ENCODE assay signal across 19 mouse cellular contexts in the genomic region with DNA sequence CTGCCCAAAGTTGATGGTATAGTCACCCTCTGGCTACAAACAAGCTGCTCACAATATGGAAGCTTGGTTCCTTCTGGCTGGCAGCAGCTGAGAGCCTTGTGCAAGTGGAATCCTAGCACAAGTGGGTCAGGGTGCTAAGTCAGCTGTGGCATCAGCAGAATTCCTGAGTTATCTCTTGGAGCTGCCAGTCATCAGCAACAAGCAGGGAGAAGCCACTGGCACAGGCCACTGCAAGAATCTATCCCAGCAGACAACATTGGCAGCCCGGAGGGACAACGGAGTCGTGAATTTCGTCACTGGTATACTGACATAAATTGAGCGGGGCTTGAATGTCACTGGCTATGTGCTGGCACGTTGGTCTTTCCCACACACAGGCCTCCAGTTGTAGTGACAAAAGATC. TPM values are rescaled to one million over a fixed set of nuclear protein-coding genes. Genes with fewer than 3 reads are reported as not detected.
DNase-seq lines count a peak whose midpoint lies in the region; ATAC-seq lines count a peak whose summit lies in the region.
"Had no signal": no experiment of that assay in that cellular context is flagged by ENCODE, and none has a peak within 500 bp of the region (broad histone marks: within the 10 kb centered on the region; RNA-seq: fewer than 3 reads in every experiment).

No protein-coding gene starts in this region.

- no peak overlapping the region for H3K27ac ChIP-seq in heart, embryonic 10.5 days
- H3K27ac ChIP-seq in heart, embryonic 12.5 days (ENCODE audit: poor library complexity, severe bottlenecking) = no peak overlapping the region
- no peak overlapping the region for H3K27ac ChIP-seq in neural tube, embryonic 15.5 days (replicated peaks)
- H3K27ac ChIP-seq: embryonic facial prominence, embryonic 15.5 days; forebrain, embryonic 13.5 days; limb, embryonic 12.5 days had no signal

- H3K36me3 ChIP-seq in heart, embryonic 10.5 days = no peaks in the 10 kb centered on the region
- no peaks in the 10 kb centered on the region for H3K36me3 ChIP-seq in heart, embryonic 12.5 days
- no peaks in the 10 kb centered on the region for H3K36me3 ChIP-seq in neural tube, embryonic 15.5 days
- H3K36me3 ChIP-seq: embryonic facial prominence, embryonic 15.5 days; limb, embryonic 12.5 days had no signal

- H3K4me1 ChIP-seq in heart, embryonic 10.5 days = peaks cover 13% of the 10 kb centered on the region
- peaks cover 15% of the 10 kb centered on the region for H3K4me1 ChIP-seq in heart, embryonic 12.5 days (replicated peaks)
- no peaks in the 10 kb centered on the region for H3K4me1 ChIP-seq in neural tube, embryonic 15.5 days
- H3K4me1 ChIP-seq: embryonic facial prominence, embryonic 15.5 days; forebrain, embryonic 13.5 days; limb, embryonic 12.5 days had no signal

- no peaks in the 10 kb centered on the region for H3K9me3 ChIP-seq in heart, embryonic 10.5 days
- no peaks in the 10 kb centered on the region for H3K9me3 ChIP-seq in heart, embryonic 12.5 days (replicated peaks)
- H3K9me3 ChIP-seq in neural tube, embryonic 15.5 days (replicated peaks) = no peaks in the 10 kb centered on the region
- H3K9me3 ChIP-seq: embryonic facial prominence, embryonic 15.5 days; forebrain, embryonic 13.5 days; limb, embryonic 12.5 days had no signal

- no peak overlapping the region for H3K9ac ChIP-seq in heart, embryonic 12.5 days
- H3K9ac ChIP-seq in neural tube, embryonic 15.5 days (replicated peaks) = no peak overlapping the region
- H3K9ac ChIP-seq: embryonic facial prominence, embryonic 15.5 days; forebrain, embryonic 13.5 days; limb, embryonic 12.5 days had no signal

- 0 out of 2 replicates have a peak overlapping the region, but pooled peaks have one; percentile 9 for H3K4me2 ChIP-seq in heart, embryonic 12.5 days
- H3K4me2 ChIP-seq in neural tube, embryonic 15.5 days = no peak overlapping the region
- H3K4me2 ChIP-seq: embryonic facial prominence, embryonic 15.5 days; forebrain, embryonic 13.5 days; limb, embryonic 12.5 days had no signal

- no peaks in the 10 kb centered on the region for H3K27me3 ChIP-seq in heart, embryonic 10.5 days (ENCODE audit: insufficient read depth, poor library complexity, severe bottlenecking)
- H3K27me3 ChIP-seq in heart, embryonic 12.5 days (replicated peaks) = no peaks in the 10 kb centered on the region
- no peaks in the 10 kb centered on the region for H3K27me3 ChIP-seq in neural tube, embryonic 15.5 days (replicated peaks)
- H3K27me3 ChIP-seq: embryonic facial prominence, embryonic 15.5 days; forebrain, embryonic 13.5 days; limb, embryonic 12.5 days had no signal

- 57% methylated on average over 6 of the region's 6 CpGs for WGBS in heart, embryonic 10.5 days
- 39% methylated on average over 6 of the region's 6 CpGs for WGBS in heart, embryonic 12.5 days
- 79% methylated on average over 6 of the region's 6 CpGs for WGBS in neural tube, embryonic 15.5 days

- no peak overlapping the region for H3K4me3 ChIP-seq in heart, embryonic 10.5 days
- H3K4me3 ChIP-seq in heart, embryonic 12.5 days = no peak overlapping the region
- H3K4me3 ChIP-seq in neural tube, embryonic 15.5 days (replicated peaks) = no peak overlapping the region
- H3K4me3 ChIP-seq: embryonic facial prominence, embryonic 15.5 days; forebrain, embryonic 13.5 days; limb, embryonic 12.5 days had no signal

- peak; percentile 97 for DNase-seq in heart, adult 11 months
- DNase-seq in heart, embryonic 10.5 days (ENCODE audit: low spot score) = no peak
- DNase-seq in adrenal gland, adult 2 months = peak; percentile 70
- DNase-seq in heart, postnatal 4 days = peak; percentile 70
- DNase-seq in kidney, adult 8-10 months = no peak
- no peak for DNase-seq in cerebellum, adult 11 months
- DNase-seq: cerebellum, adult 11-12 months; kidney, adult 11 months; right cerebral cortex, postnatal 4 days had no signal

- ATAC-seq in heart, embryonic 12.5 days (ENCODE audit: insufficient number of reproducible peaks, low FRiP score) = no peak
- ATAC-seq in neural tube, embryonic 15.5 days (ENCODE audit: low FRiP score) = no peak
- ATAC-seq: forebrain, embryonic 13.5 days had no signal

RNA-seq across cellular contexts. Expression of a gene that starts 12.6 kb away (rescaled TPM):
- polyA plus RNA-seq in heart, embryonic 10.5 days (2016; fragmentation: Nextera tagmentation; extraction: Ambion mirVana) = 0.09 TPM in 1 of 2 replicates, not detected in the other
- not detected for total RNA-seq in adrenal gland, adult 2 months (2021)
- polyA plus RNA-seq in adrenal gland, adult 2 months (2012; rRNA removed) = 0.04 and 0.12 TPM in 2 replicates
- polyA plus RNA-seq in heart, embryonic 12.5 days (2016; fragmentation: Nextera tagmentation; extraction: Ambion mirVana) = not detected in 2 replicates
- not detected for total RNA-seq in heart, postnatal 4 days (2021)
- polyA plus RNA-seq in neural tube, embryonic 15.5 days (2015; fragmentation: Nextera tagmentation; extraction: Ambion mirVana) = 0.23 and 0.24 TPM in 2 replicates
- total RNA-seq: megakaryocyte-erythroid progenitor cell, adult 5-6 weeks; neutrophil, adult 5-6 weeks had no signal
- polyA plus RNA-seq: hindbrain, embryonic 11.5 days; large intestine, adult 2 months; limb, embryonic 12.5 days; liver, embryonic 16.5 days had no signal

Comparison
In these comparisons a context has a peak if more than half of its experiments do, and no peak if none do; other contexts are left out.
1. DNase-seq: peak in heart, adult 11 months (single experiment), adrenal gland, adult 2 months (single experiment) and heart, postnatal 4 days (single experiment); none in heart, embryonic 10.5 days (single experiment), kidney, adult 8-10 months (0 of 2) and cerebellum, adult 11 months (single experiment).